Mouse (Mus musculus) lung, embryonic 16.5 days (tissue): ENCODE measurements at regions not wholly inside any gene's neighbourhood (a gene's known extent, or its start where the extent isn't known, plus 50 kb on each side); places are given as distances from the start of the nearest gene placed in this dataset.

ENCODE experiments used
- ATAC-seq: fragments of 200-750 bp; cut with Nextera tagmentation; 2 replicates; pipeline ENCODE4 v1.8.0; 2017; ENCODE audit warnings: low read depth, mild to moderate bottlenecking, moderate library complexity
- H3K27ac ChIP-seq: fragments of 300-500 bp; sonication (generic); 2 replicates; pipeline ENCODE4 v1.5.1; 2014; ENCODE audit warnings: mild to moderate bottlenecking, control low read depth, low read length
- H3K27me3 ChIP-seq: fragments of 300-500 bp; sonication (generic); 2 replicates; pipeline ENCODE4 v1.6.1; 2014; ENCODE audit warnings: low read depth, low read length, mixed read lengths; ENCODE audit not compliant: control insufficient read depth, insufficient read depth
- H3K36me3 ChIP-seq: fragments of 300-500 bp; sonication (generic); 2 replicates; pipeline ENCODE4 v1.6.1; 2014; ENCODE audit warnings: low read length; ENCODE audit not compliant: control insufficient read depth, insufficient read depth
- H3K4me1 ChIP-seq: fragments of 300-500 bp; sonication (generic); replicated peaks from 2 replicates; pipeline ENCODE4 v1.6.1; 2014; ENCODE audit warnings: low read length, mixed read lengths; ENCODE audit not compliant: control insufficient read depth, insufficient read depth
- H3K4me2 ChIP-seq: fragments of 300-500 bp; sonication (generic); 2 replicates; pipeline ENCODE4 v1.6.1; 2014; ENCODE audit warnings: low read depth, low read length, control low read depth
- H3K4me3 ChIP-seq: fragments of 300-500 bp; sonication (generic); 2 replicates; pipeline ENCODE4 v1.5.1; 2014; ENCODE audit warnings: mild to moderate bottlenecking, low read length, control low read depth
- H3K9ac ChIP-seq: fragments of 300-500 bp; sonication (generic); 2 replicates; pipeline ENCODE4 v1.6.1; 2014; ENCODE audit warnings: low read length, control low read depth
- H3K9me3 ChIP-seq: fragments of 300-500 bp; sonication (generic); 2 replicates; pipeline ENCODE4 v1.6.1; 2016; ENCODE audit warnings: low read length; ENCODE audit not compliant: control insufficient read depth
- WGBS: fragments of 180-500 bp; shearing (Covaris S2); extraction: QIAGEN DNeasy Blood & Tissue Kit; methylation state at CpG from one replicate; pipeline ENCODE4 v1.1.7; 2014; 5-methylcytosine and 5-hydroxymethylcytosine counted together

DNA sequence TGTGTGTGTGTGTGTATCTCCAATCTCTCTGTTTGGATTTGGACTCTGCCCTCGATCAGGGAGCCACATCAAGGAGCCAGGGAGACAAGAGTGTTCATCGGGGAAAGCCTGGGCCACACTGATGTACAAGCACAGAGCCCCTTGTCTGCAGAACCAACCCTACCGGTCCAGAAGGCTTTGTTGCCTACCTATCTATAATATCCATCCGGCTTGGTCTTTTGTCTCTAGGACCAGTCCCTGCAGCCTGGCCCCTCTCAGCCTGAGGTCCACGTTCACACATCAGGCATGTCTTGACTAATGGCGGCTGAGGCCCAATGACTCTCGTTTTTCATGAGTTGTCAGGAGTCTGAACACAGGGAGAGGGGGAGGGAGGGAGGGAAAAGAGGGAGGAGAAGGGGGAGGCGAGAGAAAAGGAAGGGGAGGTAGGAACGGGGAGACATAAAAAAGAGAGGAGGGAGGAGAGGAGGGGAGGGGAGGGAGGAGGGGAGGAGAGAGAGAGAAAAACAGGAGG lies 64.7 kb downstream of the Cmpk2 start:
- Histone ChIP-seq H3K27ac (no peak overlapping the region), H3K4me1 (peaks cover 2% of the 10 kb centered on the region; the same call in 1 of the 2 replicates), H3K9me3 (no peaks in the 10 kb centered on the region), H3K36me3 (no peaks in the 10 kb centered on the region), H3K27me3 (no peaks in the 10 kb centered on the region), H3K4me3 (no peak overlapping the region), H3K9ac (no peak overlapping the region), H3K4me2 (no peak overlapping the region)
- 36% methylated on average over 9 of the region's 9 CpGs for WGBS
- no peak for ATAC-seq

DNA sequence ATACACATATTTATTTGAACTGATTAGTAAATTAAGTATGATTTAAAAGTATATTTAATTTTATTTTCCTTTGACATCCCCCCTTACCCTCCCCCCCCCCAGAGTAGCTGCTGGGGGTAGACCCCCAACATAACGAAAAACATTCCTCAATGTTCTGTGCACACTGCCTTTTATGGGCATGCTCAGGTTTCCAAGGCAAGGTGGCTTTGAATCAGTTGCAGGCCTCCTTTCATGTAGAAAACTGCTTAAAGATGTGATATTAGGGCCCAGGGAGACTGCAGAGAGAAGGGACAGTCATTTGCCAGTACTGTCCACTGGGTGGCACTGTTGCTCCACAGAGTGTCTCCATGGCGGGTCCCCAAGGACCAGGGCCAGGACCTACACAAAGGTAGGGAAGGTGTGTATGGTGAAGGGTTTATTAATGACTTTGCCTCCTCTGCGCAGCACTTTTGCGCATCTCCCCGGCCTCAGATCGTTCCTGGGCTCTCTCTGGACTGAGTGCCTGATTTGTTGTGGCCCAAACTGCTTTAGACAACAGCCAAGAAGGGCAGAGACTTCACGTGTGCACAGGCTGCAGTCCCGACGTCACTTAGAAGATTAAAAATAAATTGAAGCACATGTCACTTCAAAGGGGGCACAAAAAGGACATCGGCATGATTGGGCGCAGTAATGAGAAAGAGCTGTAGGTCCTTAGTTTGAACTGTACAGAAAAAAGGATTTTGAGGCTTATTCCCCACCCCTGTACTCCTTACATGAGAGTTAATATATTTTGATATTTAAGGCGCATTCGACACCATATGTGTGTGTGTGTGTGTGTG lies 64.0 kb downstream of the Cmpk2 start:
- no peaks in the 10 kb centered on the region for H3K36me3 ChIP-seq
- WGBS: 30% methylated on average over 13 of the region's 13 CpGs
- ATAC-seq: peak; percentile 76
- H3K4me3 ChIP-seq: no peak overlapping the region
- no peak overlapping the region for H3K4me2 ChIP-seq
- no peak overlapping the region for H3K27ac ChIP-seq
- no peaks in the 10 kb centered on the region for H3K27me3 ChIP-seq
- H3K9ac ChIP-seq: no peak overlapping the region
- H3K9me3 ChIP-seq: no peaks in the 10 kb centered on the region
- H3K4me1 ChIP-seq: peaks cover 2% of the 10 kb centered on the region; the same call in 1 of the 2 replicates

- no peak overlapping the region for H3K27ac ChIP-seq
- H3K9me3 ChIP-seq: no peaks in the 10 kb centered on the region
- WGBS: 56% methylated on average over 6 of the region's 6 CpGs
- H3K4me2 ChIP-seq: no peak overlapping the region
- no peaks in the 10 kb centered on the region for H3K36me3 ChIP-seq
- H3K4me1 ChIP-seq: peaks cover 2% of the 10 kb centered on the region; the same call in 1 of the 2 replicates
- no peak overlapping the region for H3K4me3 ChIP-seq
- no peak for ATAC-seq
- H3K27me3 ChIP-seq: no peaks in the 10 kb centered on the region
- no peak overlapping the region for H3K9ac ChIP-seq
These were observed 63.1 kb downstream of the Cmpk2 start for GRCm38 (mm10) chr12:26532076-26532475.
